Mouse (Mus musculus) layer of hippocampus, postnatal 25 days (tissue): ENCODE data around the gene Stat5a. TPM values are rescaled to one million over a fixed set of nuclear protein-coding genes. Genes with fewer than 3 reads are reported as not detected.
A peak's percentile ranks its signal among the peaks of the same experiment; 100 is the strongest.

ENCODE experiments used
- DNase-seq, 2 experiments: peaks; one replicate each; pipeline ENCODE4 v3.0.0; 2022; ENCODE audit warnings: mixed read lengths in 2 of 2, low spot score in 1 of 2; ENCODE audit errors: extremely low spot score in 1 of 2
- total RNA-seq, 2 experiments: library from RNA; stranded (reverse); gene quantifications; 2 replicates each; pipeline ENCODE4 v1.2.3; 2021

Gene Stat5a
- total RNA-seq, 2 experiments from 2014 or later = 1.1 to 1.7 TPM

DNA sequence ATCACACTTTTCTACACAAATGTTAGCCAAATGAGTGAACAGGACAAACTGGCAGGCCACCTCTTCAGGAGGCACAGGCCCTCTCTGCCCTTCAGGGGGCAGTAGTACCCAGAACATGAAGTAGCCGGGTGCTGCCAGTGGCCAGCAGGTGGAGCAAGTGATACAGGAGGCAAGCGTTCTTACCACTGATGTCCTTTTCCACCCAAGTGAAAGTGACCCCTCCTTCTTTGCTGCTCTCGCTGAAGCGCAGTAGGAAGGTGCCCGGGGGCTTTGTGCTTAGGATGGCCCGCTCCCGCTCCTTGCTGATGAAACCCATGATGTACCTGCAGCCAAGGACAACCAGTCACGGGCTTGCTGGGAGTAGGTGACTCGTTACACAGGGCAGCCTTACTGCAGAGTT, 34.3 kb downstream of the Stat5a start:
- DNase-seq = peak; percentile 76 to 92

DNA sequence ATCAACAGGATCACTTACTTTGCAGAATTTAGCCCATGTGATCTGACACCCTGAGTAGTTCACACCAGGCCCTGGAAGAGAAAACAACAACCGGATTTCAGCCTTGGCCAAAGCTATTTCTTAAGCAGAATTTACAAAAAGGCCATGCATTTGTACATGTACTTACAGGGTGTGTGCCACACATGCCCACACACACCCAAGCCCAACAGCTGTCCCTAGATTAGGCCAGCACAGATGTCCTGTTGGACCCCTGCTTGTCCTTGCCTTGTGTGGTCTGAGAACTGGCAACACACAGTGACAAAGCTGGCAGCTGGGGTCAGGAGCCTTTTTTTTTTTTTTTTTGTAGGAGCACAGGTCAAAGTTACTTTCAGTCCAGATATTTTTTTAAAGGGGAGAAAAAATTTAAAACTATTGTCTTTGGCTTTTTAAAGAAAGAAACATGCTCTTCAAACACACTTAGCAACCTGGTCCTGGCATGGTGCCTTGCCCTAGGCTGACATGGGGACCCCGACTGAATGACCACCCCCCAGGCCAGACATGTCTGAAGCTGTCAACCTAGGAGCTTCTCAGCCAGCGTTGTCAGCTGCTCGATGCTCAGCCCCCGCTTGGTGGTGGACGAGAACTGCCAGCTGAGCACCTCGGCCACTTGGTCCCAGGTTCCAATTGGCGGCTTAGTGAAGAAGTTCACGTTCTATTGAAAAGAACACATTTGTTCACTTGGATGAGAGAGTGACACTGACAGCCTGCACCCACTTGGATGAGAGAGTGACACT, 35.2 kb downstream of the Stat5a start:
- no peak for DNase-seq

DNA sequence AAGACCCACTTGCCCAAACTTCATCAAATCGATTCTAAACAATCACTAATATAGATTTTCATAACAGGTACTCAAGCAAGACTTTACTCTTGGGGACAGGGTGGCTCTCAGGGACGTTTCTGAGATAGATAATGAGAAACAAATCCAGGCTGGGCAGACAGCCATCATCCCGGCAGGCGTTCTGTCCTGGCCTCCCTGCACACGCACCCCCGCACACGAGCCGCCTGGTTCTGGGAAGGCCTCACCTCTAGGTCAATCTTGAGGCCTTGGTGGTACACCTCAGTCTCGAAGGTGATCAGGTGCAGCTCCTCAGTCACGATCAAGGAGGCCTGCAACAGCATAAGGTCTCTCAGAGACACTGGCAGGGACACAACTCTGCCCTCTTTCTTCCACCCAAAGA, 36.9 kb downstream of the Stat5a start:
- no peak for DNase-seq

DNA sequence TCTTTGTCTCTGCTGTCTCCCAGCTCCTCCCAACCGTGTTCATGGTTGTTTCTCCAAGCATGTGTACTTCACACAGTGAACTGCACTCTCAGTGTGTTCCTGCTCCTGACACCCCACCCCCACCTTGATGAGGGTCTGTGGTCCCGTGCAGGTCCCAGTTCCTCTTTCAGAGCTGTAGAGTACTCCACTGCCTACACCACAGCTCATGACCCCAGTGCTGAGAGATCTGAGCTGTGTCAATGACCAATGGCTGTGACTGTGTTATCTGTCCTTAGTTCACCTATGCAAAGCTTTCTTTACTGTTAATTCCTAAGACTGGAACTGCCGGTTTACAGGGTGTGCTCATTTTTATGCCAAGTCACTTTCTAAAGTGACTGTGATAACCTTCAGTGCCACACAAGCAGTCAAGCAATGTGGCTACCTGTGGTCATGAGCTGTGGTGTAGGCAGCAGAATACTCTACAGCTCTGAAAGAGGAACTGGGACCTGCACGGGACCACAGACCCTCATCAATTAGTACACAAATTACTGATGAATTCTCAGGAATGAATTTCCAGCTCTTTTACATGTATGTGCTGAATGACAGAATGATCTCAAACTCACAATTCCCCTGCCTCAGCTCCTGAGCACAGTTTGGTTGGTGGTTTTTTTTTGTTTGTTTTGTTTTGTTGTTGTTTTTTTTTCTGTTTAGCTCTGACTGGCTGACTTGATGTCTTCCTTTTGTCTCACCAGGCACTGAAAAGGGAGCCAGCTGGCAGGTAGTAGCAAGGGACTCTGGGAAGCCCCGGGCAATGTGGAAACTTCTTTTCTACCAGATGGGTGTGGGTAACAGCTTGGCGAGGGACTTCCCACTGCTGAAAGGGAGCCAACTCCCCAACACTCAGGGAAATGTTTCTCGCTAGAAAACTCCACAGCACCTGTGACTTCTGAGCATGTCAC, 38.4 kb downstream of the Stat5a start:
- DNase-seq = peak in 1 of 2 experiments; percentile 31

DNA sequence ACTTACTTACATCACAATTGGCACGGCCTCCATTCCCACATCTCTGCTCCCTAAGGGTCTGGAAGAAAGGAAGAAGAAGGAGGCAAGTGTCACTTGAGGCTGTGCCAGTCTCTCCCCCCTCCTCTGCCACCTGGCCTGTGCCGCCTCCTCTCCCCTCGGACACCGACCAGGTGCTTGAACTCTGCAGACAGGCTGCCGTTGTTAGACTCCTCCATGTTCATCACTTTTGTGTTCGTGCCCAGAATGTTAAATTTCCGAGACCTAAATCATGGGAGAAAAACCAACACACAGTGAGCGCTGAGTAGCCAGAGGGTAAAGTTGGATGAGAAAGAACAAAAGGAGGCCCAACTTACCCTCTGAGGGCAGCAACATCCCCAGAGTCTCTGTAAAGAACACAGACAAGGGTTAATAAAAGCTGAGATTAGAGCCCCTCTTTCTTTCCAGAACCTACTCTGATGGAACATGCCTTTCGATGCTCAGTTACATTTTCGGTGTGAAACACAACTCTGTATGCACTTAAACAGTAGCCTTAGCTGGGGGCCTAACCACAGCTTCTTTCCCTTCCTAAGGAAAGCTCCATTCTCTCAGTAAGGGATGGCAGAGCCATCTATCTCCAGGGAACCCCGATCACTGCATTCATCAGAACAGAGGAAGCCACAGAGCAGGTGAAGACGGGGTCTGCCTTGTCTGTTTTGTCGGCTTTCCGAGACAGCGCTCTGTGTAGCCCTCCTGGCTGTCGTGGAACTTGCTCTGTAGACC, 39.5 kb downstream of the Stat5a start:
- no peak for DNase-seq

DNA sequence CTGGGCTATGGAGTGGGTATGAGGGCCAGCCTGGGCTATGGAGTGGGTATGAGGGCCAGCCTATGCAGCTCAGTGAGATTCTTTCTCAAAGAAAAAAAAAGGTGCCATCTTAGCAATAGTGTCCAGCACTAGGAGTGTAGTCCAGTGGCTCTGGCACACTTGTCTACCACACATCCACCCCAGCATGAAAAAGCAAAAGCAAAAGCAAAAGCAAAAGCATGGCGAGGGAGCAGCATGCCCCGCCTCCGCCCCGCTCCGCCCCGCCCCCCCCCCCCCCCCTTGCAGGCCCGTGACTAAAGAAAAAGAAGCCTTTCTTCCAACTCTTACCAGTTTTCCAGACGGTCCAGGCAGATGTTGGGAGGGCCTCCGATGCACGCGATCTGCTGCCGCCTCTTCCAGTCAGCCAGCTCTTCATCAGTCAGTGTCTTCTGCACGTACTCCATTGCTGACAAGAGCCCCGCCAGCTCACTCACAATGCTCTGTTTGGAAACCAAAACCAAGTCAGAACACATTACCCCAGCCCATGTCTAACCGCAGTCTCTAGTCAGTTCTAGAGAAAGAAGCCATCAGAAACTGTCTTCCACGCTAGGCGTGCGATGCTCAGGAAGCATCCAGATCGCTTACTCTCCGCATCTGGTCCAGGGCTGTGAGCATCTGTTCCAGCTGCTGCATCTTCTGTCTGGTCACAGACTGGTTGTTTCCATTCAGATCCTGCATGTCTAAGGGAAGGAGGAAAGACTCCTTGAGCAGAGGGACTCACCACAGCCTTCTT, 45.6 kb downstream of the Stat5a start:
- no peak for DNase-seq

DNA sequence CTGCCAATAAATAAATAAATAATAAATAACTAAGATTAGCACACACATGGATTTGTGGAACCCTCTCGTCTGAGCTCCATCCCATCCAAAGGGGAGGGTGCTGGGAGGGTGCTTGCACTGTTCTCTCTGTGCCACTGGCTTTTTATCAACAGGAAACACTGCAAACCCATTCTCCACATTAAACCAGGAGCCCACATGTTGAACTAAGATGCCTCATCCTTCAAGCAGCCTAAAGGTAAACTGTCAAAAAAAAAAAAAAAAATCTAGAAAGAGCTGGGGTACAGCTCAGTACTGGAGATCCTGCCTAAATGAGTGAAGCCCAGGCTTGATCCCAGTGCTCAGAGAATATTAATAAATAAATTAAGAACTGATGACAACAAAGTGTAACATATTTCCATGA, 46.8 kb downstream of the Stat5a start:
- no peak for DNase-seq

DNA sequence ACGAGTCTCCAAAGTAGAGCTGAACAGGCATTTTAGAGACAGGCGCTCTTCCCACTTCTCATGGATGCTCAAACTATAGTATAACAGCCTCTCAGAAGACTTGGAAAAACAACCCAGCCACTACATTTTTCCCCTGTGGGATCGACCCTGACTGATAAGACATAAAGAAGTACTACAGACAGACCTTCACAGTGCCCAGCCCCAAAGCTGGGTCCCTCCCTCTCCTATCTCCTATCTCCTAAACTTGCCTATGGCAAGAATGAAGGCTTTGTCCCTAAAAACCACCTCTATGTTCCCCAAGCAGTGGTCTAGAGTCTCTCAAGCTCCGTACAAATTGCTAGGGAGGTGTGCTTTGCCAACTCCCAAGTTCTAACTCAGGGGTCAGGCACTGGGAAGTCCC, 47.7 kb downstream of the Stat5a start:
- DNase-seq = no peak

DNA sequence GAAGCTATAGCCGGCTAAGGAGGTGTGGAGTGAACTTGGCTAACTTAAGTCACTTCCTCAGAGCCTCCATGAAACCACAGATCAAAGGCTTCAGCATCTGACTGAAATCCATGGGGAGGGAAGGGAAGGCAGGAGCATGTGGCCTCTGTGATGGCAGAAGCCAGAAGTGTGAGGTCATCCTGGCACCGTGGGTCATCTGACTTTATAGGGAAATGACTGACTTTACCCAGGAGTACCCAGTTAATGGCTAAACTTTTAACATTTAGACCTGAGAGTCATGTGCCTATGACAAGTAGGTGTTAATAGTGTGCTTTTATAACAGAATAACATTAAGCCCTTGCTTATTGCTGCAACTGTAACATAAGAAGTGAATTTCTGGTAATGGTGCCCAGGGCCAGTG, 49.0 kb downstream of the Stat5a start:
- DNase-seq = no peak

DNA sequence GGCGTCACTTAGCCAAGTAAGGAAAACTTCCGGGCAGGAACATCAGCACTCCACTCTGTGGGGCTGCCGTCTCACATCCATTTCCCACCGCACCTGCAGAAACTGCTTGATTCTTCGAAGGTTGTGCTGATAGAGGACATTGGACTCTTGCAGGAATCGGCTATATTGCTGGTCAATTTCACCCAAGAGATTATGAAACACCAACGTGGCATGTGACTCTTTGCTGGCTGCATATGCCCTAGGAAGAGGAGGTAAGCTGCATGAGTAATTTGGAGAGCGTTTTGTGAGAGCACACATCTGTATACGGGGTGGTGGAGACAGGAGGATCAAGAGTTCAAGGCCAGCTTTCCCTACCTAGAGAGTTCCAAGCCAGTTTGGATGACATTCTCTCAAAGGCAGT, 49.4 kb downstream of the Stat5a start:
- DNase-seq = no peak

DNA sequence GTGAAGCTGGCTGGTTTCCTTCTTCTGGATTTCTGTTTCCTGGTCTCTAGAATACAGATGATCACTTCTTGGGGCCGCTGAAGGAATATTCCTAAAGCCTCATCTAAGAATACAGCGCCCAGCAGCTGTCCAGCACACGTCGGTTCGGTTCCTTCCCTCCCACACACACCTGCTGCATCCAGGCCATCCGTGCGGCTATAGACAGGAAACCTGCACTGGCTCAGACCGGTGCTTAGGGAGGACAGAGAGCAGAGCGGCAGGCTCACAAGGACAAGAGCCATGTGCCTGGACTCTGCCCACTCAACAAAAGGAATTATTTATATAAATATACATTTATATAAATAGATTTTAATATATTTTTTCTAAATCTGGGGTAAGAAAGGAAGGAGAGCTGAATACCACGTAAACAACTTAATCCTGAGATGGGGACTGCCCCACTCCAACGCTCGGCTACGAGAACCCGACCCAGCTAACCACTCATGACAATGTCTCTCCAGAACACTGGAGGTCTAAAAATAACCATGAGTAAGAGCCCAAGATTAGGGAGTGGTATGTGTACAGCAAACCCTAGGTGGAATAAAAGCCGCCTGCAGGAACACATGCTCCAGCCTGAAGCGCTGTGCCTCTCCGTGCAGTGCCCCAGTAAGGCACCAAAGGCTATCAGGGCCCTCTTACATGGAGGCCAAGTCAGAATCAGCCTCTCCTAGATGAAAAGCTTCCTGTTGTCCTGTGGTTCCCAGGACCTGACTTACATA, 53.4 kb downstream of the Stat5a start:
- DNase-seq = no peak

DNA sequence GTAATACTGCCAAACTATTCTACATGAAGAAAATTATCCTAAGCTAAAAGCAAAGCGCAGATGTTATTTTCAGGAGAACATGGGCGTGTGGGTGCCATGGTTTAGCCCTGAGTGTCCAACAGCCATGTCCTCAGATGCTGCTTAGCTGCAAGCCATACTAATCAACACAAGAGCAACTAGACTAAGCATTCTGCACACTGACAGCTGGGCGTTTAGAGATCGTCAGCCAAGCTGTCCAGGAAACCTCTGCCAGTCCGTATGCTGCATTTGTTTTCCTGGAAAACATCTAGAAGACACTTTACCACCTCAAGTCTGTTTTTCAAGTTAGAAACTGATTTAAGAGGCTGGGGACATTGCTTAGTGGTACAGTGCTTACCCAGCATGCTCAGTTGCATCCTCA, 55.3 kb downstream of the Stat5a start:
- no peak for DNase-seq

DNA sequence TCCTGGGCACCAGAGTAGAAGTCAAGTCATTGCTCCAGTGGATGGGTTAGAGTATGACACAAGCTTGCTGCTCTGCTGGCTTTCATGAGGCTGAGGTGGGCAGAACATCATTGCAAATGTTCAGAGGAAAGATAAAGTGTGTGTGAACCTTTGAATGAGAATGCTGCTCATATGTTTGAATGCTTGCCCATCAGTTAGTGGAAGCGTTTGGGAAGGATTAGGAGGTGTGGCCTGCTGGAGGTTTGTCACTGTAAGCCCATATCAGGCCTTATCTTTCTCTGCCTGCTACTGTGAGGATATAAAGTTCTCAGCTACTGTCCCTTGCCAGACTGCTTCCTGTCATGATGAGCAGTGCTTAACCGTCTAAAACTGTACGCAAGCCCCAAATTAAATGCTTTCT, 55.9 kb downstream of the Stat5a start:
- DNase-seq = no peak

DNA sequence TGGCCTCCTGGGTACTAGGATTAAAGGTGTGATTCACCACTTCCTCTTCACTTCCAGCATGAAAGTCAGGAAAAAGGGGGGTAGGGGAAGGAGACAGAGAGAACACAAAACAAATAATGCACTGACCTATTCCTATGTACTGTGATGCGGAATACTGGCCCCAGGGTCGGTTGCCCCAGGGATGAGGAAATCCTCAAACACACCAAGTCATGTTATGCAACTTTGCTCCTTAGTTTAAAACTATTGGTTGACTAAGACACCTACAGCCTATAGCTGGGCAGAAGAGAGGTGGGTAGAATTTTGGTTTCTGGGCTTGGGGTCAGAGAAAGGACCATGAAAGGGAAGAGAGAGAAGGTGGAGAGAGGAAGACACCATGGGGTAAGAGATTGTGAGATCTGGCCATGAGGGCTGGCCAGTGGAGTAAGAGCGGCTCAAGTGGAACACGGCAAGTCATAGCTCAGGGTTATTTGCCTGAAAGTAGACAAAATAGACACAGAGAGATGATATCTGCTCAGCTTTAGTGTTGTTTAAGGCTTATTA, 57.4 kb downstream of the Stat5a start:
- DNase-seq = no peak

DNA sequence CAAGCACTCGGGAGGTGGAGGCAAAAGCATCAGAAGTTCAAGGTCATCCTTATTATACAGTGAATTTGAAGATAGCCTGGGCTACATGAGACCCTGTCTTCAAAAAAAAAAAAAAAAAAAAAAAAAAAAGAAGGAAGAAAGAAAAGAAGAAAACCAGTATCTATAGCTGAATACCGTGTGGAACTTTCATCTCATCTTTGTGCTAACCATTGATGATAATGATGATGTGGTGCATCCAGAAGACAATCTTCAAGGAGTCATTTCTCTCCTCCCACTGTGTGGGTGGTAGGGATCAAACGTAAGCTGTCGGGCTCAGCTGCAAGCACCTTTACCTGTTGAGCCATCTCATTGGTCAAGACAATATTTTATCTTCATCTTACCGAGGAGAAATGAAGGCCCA, 58.9 kb downstream of the Stat5a start:
- no peak for DNase-seq

DNA sequence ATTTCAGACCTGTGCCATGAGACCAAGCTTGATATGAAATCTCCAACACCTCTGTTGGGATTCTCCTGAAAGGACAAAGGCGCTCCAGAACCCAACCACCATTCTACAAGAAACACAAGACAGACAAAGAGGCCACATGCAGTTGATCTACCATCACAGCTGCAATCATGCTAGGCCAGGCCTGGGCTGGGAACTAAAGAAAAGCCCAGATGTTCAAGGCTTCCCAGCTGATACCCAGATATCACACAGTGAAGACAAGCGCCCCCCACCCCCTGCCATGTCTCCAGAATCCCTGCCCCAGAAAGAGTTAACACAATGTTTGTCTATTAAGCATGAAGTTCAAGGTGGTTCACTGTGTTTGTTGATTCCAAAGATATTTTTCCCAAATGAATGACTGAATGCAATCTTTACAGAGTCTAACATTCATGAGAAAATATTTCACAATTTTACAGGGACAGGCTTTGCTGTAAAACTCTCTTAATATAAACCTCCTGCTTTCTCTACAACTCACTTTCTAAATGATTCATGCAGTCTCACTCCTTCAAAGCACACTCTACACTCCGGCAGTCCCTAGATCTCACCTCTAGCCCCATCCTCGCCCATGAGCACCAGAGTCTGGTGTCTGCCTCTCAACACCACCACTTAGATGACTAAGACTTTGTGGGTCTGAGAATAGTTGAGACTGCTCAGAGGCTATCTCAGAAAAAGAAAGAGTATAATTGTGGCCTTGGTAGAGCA, 61.9 kb downstream of the Stat5a start:
- DNase-seq = no peak

DNA sequence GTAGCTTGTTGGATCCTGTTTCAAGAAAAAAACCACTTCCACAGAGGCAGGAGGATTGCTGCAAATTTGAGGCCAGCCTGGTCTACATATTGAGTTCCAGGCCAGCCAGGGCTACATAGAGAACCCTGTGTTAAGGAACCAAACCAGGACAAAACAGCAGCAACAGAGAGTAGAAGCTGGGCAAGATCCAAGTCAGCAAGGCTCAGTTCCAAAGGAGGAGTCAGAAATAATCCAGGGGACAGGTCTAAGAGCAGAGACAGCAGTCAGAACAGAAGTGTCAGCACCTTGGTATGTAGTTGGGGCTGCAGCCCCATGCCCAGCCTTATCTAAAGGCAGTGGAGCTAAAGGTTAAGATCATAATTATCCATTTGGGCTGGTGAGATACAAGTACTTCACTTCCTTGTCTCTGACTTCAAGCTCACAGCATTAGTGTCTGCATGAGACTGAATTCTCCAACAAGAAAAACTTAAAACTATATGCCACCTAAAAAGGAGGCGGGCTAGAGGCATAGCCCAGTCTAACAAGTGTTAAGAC, 65.3 kb downstream of the Stat5a start:
- DNase-seq = no peak

DNA sequence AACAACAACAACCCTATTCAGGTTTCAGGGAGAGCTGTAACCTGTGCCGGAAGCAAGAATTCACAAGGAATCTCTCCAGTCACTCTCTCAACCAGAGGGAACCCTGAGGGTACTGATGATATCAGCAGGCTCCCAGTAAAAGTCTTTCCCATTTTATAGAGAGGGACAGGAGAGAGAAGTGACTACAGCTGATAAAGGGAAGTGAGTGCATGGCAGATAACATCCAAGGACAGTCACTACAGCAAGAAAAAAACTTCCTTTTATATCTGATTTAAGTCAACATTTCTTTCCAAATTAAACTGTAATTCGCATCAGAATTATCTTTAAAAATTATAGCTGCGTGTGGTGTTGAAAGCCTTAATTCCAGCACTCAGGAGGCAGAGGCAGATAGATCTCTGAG, 68.2 kb downstream of the Stat5a start:
- no peak for DNase-seq
